Mouse (Mus musculus) hindbrain, embryonic 14.5 days (tissue): ENCODE data around the gene Hs1bp3. TPM values are rescaled to one million over a fixed set of nuclear protein-coding genes. Genes with fewer than 3 reads are reported as not detected.

Source experiments
- ATAC-seq: fragments of 200-750 bp; cut with Nextera tagmentation; 2 replicates; pipeline ENCODE4 v1.8.0; 2017; ENCODE audit warnings: moderate number of reproducible peaks, mild to moderate bottlenecking, moderate TSS enrichment, moderate library complexity; ENCODE audit not compliant: low FRiP score
- DNase-seq: peaks from one replicate; pipeline ENCODE4 v3.0.0-alpha.2; 2015; ENCODE audit warnings: low spot score
- H3K27ac ChIP-seq: fragments of 300-500 bp; sonication (generic); 2 replicates; pipeline ENCODE4 v1.5.1; 2014; ENCODE audit warnings: mild to moderate bottlenecking, moderate library complexity
- H3K27me3 ChIP-seq: fragments of 300-500 bp; sonication (generic); 2 replicates; pipeline ENCODE4 v1.6.1; 2014; ENCODE audit warnings: mild to moderate bottlenecking, low read length, mixed read lengths; ENCODE audit not compliant: control insufficient read depth, insufficient read depth
- H3K36me3 ChIP-seq: fragments of 300-500 bp; sonication (generic); replicated peaks from 2 replicates; pipeline ENCODE4 v1.6.1; 2014; ENCODE audit not compliant: control insufficient read depth, insufficient read depth
- H3K4me1 ChIP-seq: fragments of 300-500 bp; sonication (generic); replicated peaks from 2 replicates; pipeline ENCODE4 v1.6.1; 2014; ENCODE audit warnings: antibody characterized with exemption, low read length, mixed read lengths; ENCODE audit not compliant: control insufficient read depth, insufficient read depth
- H3K4me2 ChIP-seq: fragments of 300-500 bp; sonication (generic); replicated peaks from 2 replicates; pipeline ENCODE4 v1.6.1; 2014; ENCODE audit warnings: mild to moderate bottlenecking, moderate library complexity
- H3K4me3 ChIP-seq: fragments of 300-500 bp; sonication (generic); replicated peaks from 2 replicates; pipeline ENCODE4 v1.5.1; 2014; ENCODE audit warnings: mild to moderate bottlenecking, low read length
- H3K9ac ChIP-seq: fragments of 300-500 bp; sonication (generic); 2 replicates; pipeline ENCODE4 v1.6.1; 2014
- H3K9me3 ChIP-seq: fragments of 300-500 bp; sonication (generic); 2 replicates; pipeline ENCODE4 v1.6.1; 2016; ENCODE audit warnings: low read length; ENCODE audit not compliant: control insufficient read depth
- WGBS: fragments of 180-500 bp; shearing (Covaris S2); extraction: QIAGEN DNeasy Blood & Tissue Kit; methylation state at CpG from one replicate; pipeline ENCODE4 v1.1.7; 2014; 5-methylcytosine and 5-hydroxymethylcytosine counted together
- polyA plus RNA-seq: library from polyadenylated mRNA; unstranded; fragments of >200 nt; fragmentation: Nextera tagmentation; extraction: Ambion mirVana; gene quantifications from 2 replicates; pipeline ENCODE4 v1.2.1, GENCODE M21; 2014

The Hs1bp3 gene
- polyA plus RNA-seq, 1 experiment from 2014 or later = 6.2 TPM

GRCm38 (mm10) chr12:8348733-8349513 is 35.7 kb downstream of the Hs1bp3 start:
- WGBS = 64% methylated on average over 9 of the region's 9 CpGs
- ATAC-seq = no peak
- no peak overlapping the region for H3K4me3 ChIP-seq
- H3K9ac ChIP-seq = no peak overlapping the region
- H3K9me3 ChIP-seq = no peaks in the 10 kb centered on the region
- H3K4me2 ChIP-seq = no peak overlapping the region
- no peak for DNase-seq
- 0 out of 2 replicates have a peak, but pooled peaks cover 4% of the 10 kb centered on the region for H3K4me1 ChIP-seq
- no peaks in the 10 kb centered on the region for H3K36me3 ChIP-seq
- no peak overlapping the region for H3K27ac ChIP-seq
- H3K27me3 ChIP-seq = no peaks in the 10 kb centered on the region

- Histone ChIP-seq H3K4me2 (no peak overlapping the region), H3K27ac (0 out of 2 replicates have a peak overlapping the region, but pooled peaks have one; percentile 14), H3K9ac (no peak overlapping the region), H3K9me3 (no peaks in the 10 kb centered on the region), H3K27me3 (no peaks in the 10 kb centered on the region), H3K4me3 (no peak overlapping the region), H3K36me3 (no peaks in the 10 kb centered on the region), H3K4me1 (0 out of 2 replicates have a peak, but pooled peaks cover 4% of the 10 kb centered on the region)
- WGBS = 41% methylated on average over 4 of the region's 4 CpGs
- DNase-seq (no peak), ATAC-seq (no peak; the same call in 1 of the 2 replicates)
Measured at GRCm38 (mm10) chr12:8351025-8351903, 38.0 kb downstream of the Hs1bp3 start.

- no peak overlapping the region for H3K4me3 ChIP-seq
- H3K36me3 ChIP-seq = no peaks in the 10 kb centered on the region
- H3K9me3 ChIP-seq = no peaks in the 10 kb centered on the region
- H3K27ac ChIP-seq = no peak overlapping the region
- 83% methylated on average over 4 of the region's 4 CpGs for WGBS
- no peak for DNase-seq
- no peaks in the 10 kb centered on the region for H3K27me3 ChIP-seq
- ATAC-seq = no peak
- H3K9ac ChIP-seq = no peak overlapping the region
- peaks cover 3% of the 10 kb centered on the region; the same call in 1 of the 2 replicates for H3K4me1 ChIP-seq
- no peak overlapping the region for H3K4me2 ChIP-seq
Measured at GRCm38 (mm10) chr12:8353071-8353470, 39.8 kb downstream of the Hs1bp3 start.

GRCm38 (mm10) chr12:8354187-8354586 is 41.0 kb downstream of the Hs1bp3 start:
- Histone ChIP-seq H3K27me3 (no peaks in the 10 kb centered on the region), H3K27ac (no peak overlapping the region), H3K4me3 (no peak overlapping the region), H3K4me2 (no peak overlapping the region), H3K4me1 (peaks cover 3% of the 10 kb centered on the region; the same call in 1 of the 2 replicates), H3K9ac (no peak overlapping the region), H3K36me3 (no peaks in the 10 kb centered on the region), H3K9me3 (no peaks in the 10 kb centered on the region)
- DNase-seq (no peak), ATAC-seq (no peak)
- WGBS = 93% methylated on average over 1 of the region's 1 CpGs

GRCm38 (mm10) chr12:8355011-8355410 is 41.8 kb downstream of the Hs1bp3 start:
- Histone ChIP-seq H3K36me3 (no peaks in the 10 kb centered on the region), H3K4me2 (no peak overlapping the region), H3K27me3 (no peaks in the 10 kb centered on the region), H3K27ac (no peak overlapping the region), H3K4me1 (peaks cover 3% of the 10 kb centered on the region; the same call in 1 of the 2 replicates), H3K4me3 (no peak overlapping the region), H3K9me3 (no peaks in the 10 kb centered on the region), H3K9ac (no peak overlapping the region)
- DNase-seq (no peak), ATAC-seq (no peak)
- WGBS = 92% methylated on average over 4 of the region's 4 CpGs

- no peak overlapping the region for H3K9ac ChIP-seq
- 64% methylated on average over 5 of the region's 5 CpGs for WGBS
- ATAC-seq (peak; percentile 75), DNase-seq (peak; percentile 71)
- H3K9me3 ChIP-seq = no peaks in the 10 kb centered on the region
- no peaks in the 10 kb centered on the region for H3K27me3 ChIP-seq
- peak overlapping the region; percentile 57; the same call in 1 of the 2 replicates for H3K27ac ChIP-seq
- no peaks in the 10 kb centered on the region for H3K36me3 ChIP-seq
- H3K4me1 ChIP-seq = peaks cover 3% of the 10 kb centered on the region; the same call in 1 of the 2 replicates
- H3K4me3 ChIP-seq = no peak overlapping the region
- H3K4me2 ChIP-seq = no peak overlapping the region
Measured at GRCm38 (mm10) chr12:8357449-8357848, 44.2 kb downstream of the Hs1bp3 start.

- no peaks in the 10 kb centered on the region for H3K27me3 ChIP-seq
- H3K36me3 ChIP-seq = no peaks in the 10 kb centered on the region
- H3K9ac ChIP-seq = no peak overlapping the region
- H3K4me1 ChIP-seq = peaks cover 3% of the 10 kb centered on the region; the same call in 1 of the 2 replicates
- 87% methylated on average over 5 of the region's 5 CpGs for WGBS
- no peak overlapping the region for H3K4me3 ChIP-seq
- peak overlapping the region; percentile 57; the same call in 1 of the 2 replicates for H3K27ac ChIP-seq
- H3K9me3 ChIP-seq = no peaks in the 10 kb centered on the region
- ATAC-seq (no peak), DNase-seq (no peak)
- no peak overlapping the region for H3K4me2 ChIP-seq
Measured at GRCm38 (mm10) chr12:8358344-8358966, 45.2 kb downstream of the Hs1bp3 start.

GRCm38 (mm10) chr12:8359418-8360112 is 46.3 kb downstream of the Hs1bp3 start:
- Histone ChIP-seq H3K36me3 (no peaks in the 10 kb centered on the region), H3K4me3 (no peak overlapping the region), H3K9me3 (no peaks in the 10 kb centered on the region), H3K9ac (no peak overlapping the region), H3K27me3 (no peaks in the 10 kb centered on the region), H3K4me1 (peaks cover 11% of the 10 kb centered on the region; the same call in 1 of the 2 replicates), H3K4me2 (no peak overlapping the region), H3K27ac (no peak overlapping the region)
- WGBS = 94% methylated on average over 3 of the region's 3 CpGs
- no peak for DNase-seq
- ATAC-seq = no peak
